Mouse (Mus musculus): ENCODE data around the gene Hipk1.
"Not testable (repeated sequence)": the region's sequence is repeated elsewhere in the genome, so short reads cannot be mapped to it uniquely, and the experiment has no call there.

Gene Hipk1

DNA sequence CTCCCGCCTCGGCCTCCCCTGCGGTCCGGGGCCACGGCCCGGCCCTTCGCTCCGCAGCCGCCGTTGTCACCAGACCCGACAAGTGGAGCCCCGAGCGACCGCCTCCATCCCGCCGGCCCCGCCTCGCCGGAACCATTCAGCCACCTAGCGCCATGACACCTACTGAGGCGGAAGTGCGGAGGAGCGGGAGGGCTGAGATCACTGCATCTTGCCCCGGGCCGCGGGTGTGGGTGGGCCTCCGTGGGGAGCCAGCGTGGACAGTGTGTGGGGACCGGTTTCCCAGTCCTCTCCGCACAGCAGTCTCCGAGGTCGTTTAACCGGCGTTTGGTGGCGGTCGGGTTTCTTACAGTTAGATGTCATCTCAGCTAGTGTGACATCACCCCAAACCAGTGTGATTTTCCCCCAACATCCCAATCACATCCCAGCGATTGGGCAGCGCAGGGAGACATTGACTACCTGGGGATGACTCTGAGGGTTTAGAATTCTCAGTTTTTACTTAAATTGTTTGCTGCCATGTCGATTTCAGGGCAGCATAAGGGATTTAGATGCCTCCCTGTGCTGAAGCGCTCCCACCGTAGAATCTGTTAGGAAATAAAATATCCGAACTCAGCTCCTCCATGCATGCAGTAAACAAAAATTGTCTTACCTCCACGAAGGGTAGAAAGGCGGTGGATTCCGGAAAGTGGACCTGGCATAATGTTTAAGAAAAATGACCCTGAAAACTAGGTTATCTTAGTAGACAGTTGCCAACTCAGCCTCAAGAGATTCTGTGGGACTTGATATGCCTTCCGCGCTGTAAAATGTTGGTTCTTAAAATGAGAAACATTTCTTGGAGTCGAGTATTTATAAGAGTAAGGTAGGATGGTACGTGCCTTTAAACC is at the start of gene Hipk1:
TSS of gene Hipk1 (minus strand) at position 334 of the 881 bp plus-strand sequence.
- DNase-seq (ENCODE audit: extremely low spot score), result peak; percentile 94

GRCm38 (mm10) chr3:103840946-103841345 is 49.6 kb upstream of the Hipk1 start:
- DNase-seq (ENCODE audit: extremely low spot score), result not testable (repeated sequence)

- not testable (repeated sequence) for DNase-seq (ENCODE audit: extremely low spot score)
These were observed 48.8 kb upstream of the Hipk1 start for GRCm38 (mm10) chr3:103840195-103840594.

DNA sequence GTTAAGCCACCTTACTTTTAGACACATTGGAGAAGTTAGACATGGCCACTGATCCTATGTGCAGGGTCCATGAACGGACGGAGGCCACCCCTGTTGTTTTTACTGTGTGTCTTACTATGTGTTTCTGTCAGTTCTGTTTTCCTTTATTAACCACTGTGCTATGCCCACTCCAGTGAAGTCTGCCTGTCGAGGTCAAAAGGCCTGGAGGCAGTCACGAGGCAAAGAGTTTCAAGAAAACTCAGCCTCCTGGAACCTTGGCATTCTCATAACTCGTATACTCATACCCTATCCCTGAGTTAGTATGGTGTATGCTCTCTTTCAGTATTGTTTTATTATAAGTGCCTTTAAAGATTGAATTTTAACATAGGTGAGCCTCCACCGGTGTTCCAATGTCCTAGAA is 48.3 kb upstream of the Hipk1 start:
- DNase-seq (ENCODE audit: extremely low spot score), result no peak

DNA sequence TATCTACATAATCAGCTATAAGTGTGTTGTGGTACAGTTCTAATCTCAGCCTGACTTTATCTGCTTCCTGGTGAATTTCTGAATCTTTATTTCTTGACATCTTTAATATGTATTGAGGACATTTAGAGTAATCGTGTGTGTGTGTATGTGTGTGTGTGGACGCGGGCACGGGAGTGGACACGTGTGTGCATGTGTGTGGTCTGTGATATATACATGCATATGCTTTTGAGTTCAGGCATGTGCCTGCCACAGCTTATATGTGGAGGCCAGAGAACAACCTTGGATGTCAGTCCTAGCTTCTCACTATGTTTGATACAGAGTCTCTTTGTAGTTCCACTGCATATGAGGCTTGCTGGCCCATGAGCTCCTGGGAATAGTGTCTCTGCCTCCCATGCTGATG is 45.1 kb upstream of the Hipk1 start:
- no peak for DNase-seq (ENCODE audit: extremely low spot score)

DNA sequence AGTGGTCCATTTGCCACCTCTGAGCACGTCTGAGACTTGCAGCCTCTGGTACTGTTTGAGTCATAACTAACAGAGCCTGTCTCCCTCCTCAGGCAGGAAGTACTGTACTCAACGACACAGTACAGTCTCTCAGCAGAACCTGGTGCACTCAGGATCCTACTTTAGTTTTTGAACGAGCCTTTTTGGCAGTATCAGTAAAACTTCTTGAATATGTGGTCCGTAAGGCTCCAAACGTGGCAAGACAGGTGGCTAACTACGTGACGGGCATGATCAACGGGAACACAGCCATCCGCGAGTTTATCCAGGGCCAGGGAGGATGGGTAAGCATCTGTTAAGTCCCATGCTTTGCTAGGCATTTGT is 44.6 kb upstream of the Hipk1 start:
- DNase-seq (ENCODE audit: extremely low spot score), result no peak

- DNase-seq (ENCODE audit: extremely low spot score), result no peak
These were observed 44.0 kb upstream of the Hipk1 start for GRCm38 (mm10) chr3:103835272-103835950.

DNA sequence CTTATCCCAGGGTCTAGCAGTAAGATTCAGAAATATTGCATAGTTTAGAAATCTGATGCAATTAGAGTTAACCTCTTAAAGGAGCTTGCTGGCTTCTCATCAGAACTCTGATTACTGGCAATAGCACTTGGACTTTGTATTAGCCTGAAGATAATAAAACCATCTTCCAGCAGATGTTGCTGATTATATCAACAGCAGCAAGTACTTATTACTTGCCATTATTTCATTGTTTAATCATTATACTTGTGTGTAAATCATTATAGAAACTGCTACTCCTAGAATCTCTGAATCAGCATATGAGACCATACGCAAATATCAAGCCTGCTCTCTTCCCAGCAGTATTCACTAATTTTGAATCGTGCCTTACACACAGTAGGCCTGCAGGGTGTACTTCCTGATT is 42.6 kb upstream of the Hipk1 start:
- DNase-seq (ENCODE audit: extremely low spot score), result no peak

- no peak for DNase-seq (ENCODE audit: extremely low spot score)
These were observed 41.1 kb upstream of the Hipk1 start, which contains the start of gene Bcl2l15 for GRCm38 (mm10) chr3:103832426-103832825. Bcl2l15 (plus strand) TSS chr3:103832601.

DNA sequence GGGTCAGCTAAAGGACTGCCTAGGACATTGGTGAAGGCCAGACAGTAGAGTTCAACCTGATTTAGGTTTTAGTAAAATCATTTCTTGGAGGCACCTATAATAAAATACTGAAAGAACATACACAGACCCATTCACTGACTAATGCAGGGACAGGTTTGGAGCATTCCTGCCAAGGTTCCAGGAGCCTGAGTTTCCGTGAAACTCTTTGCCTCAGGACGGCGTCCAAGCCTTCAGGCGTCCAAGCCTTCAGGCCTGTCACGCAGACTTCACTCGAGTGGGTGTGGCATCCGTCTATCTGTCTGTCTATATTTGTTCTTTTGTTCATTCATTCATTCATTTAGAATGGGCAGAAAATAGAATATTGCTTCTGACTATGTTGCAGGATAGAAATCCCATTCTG is 39.8 kb upstream of the Hipk1 start:
- DNase-seq (ENCODE audit: extremely low spot score), result no peak

DNA sequence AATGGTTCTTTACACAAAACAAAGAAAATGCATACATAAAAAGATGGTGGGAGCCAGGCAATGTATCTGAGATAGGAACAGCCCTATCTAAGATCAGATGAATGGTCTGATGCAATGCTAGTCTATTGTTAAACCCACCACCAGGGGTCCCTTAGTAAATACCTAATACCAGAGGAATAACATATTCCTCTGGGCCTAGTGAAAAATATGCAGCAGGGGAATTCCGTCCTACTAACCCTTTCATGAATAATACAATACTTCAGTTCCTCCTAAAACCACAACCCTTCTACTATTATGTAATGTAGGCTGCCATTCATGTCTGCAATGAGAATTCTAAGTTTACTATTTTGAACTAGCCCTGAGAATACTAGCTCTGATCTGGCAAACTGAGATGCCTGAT is 39.3 kb upstream of the Hipk1 start:
- DNase-seq (ENCODE audit: extremely low spot score), result not testable (repeated sequence)

DNA sequence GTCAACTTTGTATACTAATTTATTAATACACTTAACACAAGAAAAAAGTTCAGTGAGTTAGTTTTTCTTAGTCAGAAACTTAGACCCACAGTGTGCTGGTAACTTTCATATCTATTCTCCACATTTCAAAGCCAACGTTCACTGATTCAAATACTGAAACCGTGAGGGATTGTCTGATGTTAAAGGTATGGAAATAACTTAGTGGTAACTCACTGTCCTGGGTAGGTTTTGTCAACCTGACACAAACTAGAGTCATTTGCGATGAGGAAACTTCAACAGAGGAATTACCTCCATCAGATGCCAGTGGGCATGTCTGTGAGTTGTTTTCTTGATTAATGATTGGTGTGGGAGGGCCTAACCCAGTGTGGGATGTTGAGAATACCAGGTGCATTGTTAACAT is 37.7 kb upstream of the Hipk1 start:
- no peak for DNase-seq (ENCODE audit: extremely low spot score)

GRCm38 (mm10) chr3:103827548-103827947 is 36.2 kb upstream of the Hipk1 start:
- no peak for DNase-seq (ENCODE audit: extremely low spot score)

- no peak for DNase-seq (ENCODE audit: extremely low spot score)
These were observed 19.6 kb upstream of the Hipk1 start for GRCm38 (mm10) chr3:103810967-103811366.

GRCm38 (mm10) chr3:103809799-103810150 is 18.4 kb upstream of the Hipk1 start:
- no peak for DNase-seq (ENCODE audit: extremely low spot score)

DNA sequence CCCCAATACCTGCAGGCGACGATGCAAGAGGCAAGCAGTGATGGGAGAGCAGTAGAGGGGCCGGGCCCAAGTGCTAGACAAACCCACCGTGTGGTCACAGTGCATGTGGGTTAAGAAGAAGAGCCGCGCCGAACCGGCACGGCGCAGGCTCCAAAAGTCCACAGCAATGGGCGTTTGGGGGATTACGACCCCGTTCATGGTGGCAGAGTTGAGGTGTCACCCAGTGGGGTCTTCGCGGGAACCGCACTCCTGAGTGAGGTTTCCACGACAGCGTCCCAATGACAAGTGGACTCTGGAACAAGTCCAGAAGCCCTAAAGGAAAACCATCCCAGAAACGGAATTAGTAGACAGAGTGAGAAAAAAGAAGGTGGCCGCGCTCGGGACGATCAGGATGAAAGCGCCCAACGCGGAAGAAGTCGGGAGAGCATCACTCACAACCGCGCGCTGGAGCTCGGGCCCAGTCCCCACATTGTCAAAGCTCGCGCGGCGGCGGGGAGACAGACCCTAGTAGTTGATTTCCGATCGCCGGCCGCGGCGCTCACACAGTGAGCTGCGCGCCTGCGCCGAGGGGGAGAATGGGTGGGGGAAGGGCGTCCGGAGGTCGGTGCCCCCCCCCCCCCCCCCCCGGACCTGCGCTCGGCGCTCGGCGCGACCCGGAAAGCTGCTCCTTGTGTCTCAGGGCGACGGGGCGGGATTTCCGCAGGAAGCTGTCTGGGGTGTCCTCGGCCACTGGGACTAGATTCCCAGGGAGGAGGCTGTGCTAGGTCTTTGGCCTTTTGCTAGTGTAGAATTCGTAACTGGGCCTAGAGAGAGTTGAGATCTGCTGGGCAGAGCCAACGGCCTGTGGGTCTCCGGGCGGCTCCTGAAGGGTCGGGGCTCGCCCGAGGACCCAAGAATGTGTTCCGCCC is 17.8 kb upstream of the Hipk1 start, which contains the start of the genes Dclre1b, Ap4b1 and Gm43064:
TSS of gene Dclre1b (minus strand) at position 554 of the 908 bp plus-strand sequence.
TSS of gene Ap4b1 (plus strand) at position 630 of the 908 bp plus-strand sequence.
TSS of gene Gm43064 (plus strand) at position 683 of the 908 bp plus-strand sequence.
- peak; percentile 94 for DNase-seq (ENCODE audit: extremely low spot score)

- no peak for DNase-seq (ENCODE audit: extremely low spot score)
These were observed 14.3 kb upstream of the Hipk1 start for GRCm38 (mm10) chr3:103805671-103806070.

GRCm38 (mm10) chr3:103802861-103803260 is 11.5 kb upstream of the Hipk1 start:
- DNase-seq (ENCODE audit: extremely low spot score), result no peak

DNA sequence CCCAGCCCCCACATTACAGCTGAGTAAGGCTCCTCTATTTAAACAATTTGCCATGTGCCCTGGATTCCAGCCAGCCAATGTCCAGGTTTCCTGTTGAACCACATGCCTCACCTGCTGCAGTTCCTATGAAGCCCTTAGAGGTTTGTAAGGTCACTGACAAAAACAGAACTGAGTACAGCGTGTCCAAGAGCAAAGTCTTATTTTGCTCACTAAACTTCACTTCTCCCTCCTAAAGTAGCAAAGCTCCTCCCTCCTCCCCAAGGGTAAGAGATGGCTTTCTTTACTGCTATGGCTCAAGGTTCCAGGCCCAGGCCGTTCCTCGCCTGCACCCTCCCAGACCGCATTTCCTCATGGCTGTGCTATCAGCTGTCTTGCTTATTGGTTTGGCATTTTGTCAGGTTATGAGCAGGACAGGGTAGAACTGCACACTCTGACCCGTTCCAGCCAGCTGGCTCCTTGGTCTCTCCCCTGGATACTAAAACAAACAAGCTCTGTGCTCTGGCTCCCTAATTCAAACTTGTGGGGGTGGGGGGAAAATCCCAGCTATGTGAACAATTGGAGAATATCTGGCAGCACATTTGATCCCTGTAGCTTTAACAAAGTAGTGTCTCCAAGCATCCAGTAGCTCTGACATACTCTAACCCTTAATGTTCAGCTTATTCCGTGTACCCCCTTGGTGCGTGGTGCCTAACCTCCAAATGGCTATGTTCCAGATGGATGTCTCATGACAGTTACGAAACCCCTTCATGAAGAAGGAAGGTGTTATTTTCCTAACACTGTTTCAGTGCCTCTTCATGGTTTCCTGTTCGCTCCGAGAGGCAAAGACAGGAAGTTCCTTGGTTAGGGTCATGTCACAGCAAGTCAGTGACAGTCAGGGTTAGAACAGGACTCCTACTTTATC is 10.5 kb upstream of the Hipk1 start:
- no peak for DNase-seq (ENCODE audit: extremely low spot score)

DNA sequence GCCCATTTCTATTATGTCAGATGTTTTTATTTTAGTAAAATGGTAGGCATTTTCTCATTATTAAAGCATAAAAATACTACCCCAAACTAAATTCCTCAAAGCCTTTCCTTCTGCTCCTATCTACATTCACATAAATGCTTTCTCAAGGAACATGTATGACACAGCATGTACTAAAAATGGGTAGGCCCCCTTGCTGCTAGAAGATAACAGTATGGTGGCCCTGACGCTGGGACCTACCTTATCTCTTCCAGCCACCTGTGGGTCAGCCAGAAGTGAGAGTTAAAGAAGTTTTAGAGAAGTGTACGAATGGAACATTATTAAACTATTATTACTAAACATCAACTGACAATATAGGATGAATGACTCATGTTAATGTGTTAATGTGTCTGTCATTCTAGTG is 8.1 kb upstream of the Hipk1 start:
- no peak for DNase-seq (ENCODE audit: extremely low spot score)

- DNase-seq (ENCODE audit: extremely low spot score), result no peak
These were observed 5.0 kb upstream of the Hipk1 start for GRCm38 (mm10) chr3:103796389-103796788.
